In the genomic region with DNA sequence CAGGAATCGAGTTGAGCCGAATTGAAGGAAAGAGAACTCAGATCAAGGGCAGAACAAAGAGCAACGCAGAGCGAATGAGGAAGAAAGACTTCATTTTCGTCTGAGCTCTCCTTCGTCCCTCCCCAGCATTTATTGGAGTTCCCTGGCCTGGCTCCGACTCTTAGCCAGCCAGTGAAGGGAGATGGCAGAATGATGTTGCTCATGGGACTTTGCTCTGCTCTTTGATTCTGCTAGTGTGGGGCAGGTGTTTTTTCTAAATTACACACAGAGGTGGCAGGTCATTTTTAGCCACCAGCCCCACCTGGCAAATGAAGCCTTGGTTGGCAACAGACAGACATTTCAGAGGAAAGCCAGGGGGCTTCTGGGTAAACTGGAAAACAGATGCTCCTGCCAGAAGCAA, we compare ENCODE assay signal across 23 mouse cellular contexts. TPM values are rescaled to one million over a fixed set of nuclear protein-coding genes. Genes with fewer than 3 reads are reported as not detected.
A peak's percentile ranks its signal among the peaks of the same experiment; 100 is the strongest.
DNase-seq lines count a peak whose midpoint lies in the region; ATAC-seq and TF ChIP-seq lines count a peak whose summit lies in the region.
"Had no signal": no experiment of that assay in that cellular context is flagged by ENCODE, and none has a peak within 500 bp of the region (broad histone marks: within the 10 kb centered on the region; RNA-seq: fewer than 3 reads in every experiment).

No protein-coding gene starts in this region.

- H3K4me1 ChIP-seq in midbrain, embryonic 11.5 days (ENCODE audit: control insufficient read depth, insufficient read depth, low read length) = no peaks in the 10 kb centered on the region
- peaks cover 8% of the 10 kb centered on the region for H3K4me1 ChIP-seq in midbrain, embryonic 10.5 days
- H3K4me1 ChIP-seq in limb, embryonic 12.5 days (replicated peaks) = peaks cover 13% of the 10 kb centered on the region; the same call in 1 of the 2 replicates
- H3K4me1 ChIP-seq in limb, embryonic 14.5 days (ENCODE audit: control insufficient read depth, insufficient read depth, low read length) = peaks cover 7% of the 10 kb centered on the region; the same call in 1 of the 2 replicates
- H3K4me1 ChIP-seq: embryonic facial prominence, embryonic 12.5 days had no signal

- WGBS in midbrain, embryonic 11.5 days = 87% methylated on average over 7 of the region's 7 CpGs
- WGBS in midbrain, embryonic 10.5 days = 86% methylated on average over 7 of the region's 7 CpGs
- WGBS in limb, embryonic 12.5 days = 60% methylated on average over 7 of the region's 7 CpGs
- WGBS in limb, embryonic 14.5 days = 46% methylated on average over 7 of the region's 7 CpGs

- no peaks in the 10 kb centered on the region for H3K36me3 ChIP-seq in midbrain, embryonic 11.5 days (ENCODE audit: control insufficient read depth, insufficient read depth, low read length)
- H3K36me3 ChIP-seq in midbrain, embryonic 10.5 days = no peaks in the 10 kb centered on the region
- H3K36me3 ChIP-seq in limb, embryonic 12.5 days = no peaks in the 10 kb centered on the region
- H3K36me3 ChIP-seq in limb, embryonic 14.5 days (ENCODE audit: control insufficient read depth, insufficient read depth, low read length) = no peaks in the 10 kb centered on the region
- H3K36me3 ChIP-seq: embryonic facial prominence, embryonic 12.5 days; embryonic facial prominence, embryonic 15.5 days; heart, embryonic 10.5 days; heart, embryonic 13.5 days had no signal

- no peak for TF ChIP-seq POLR2A in limb, embryonic 14.5 days (IDR thresholded peaks at IDR 0.05; ENCODE audit: borderline replicate concordance, extremely low read depth, insufficient read depth, insufficient read length)

- ATAC-seq in midbrain, embryonic 11.5 days (ENCODE audit: low FRiP score) = no peak
- ATAC-seq in limb, embryonic 12.5 days (ENCODE audit: insufficient number of reproducible peaks, insufficient read depth, low FRiP score, low TSS enrichment, low read depth) = no peak
- ATAC-seq in limb, embryonic 14.5 days (ENCODE audit: low FRiP score, low read depth) = peak; percentile 79
- ATAC-seq in megakaryocyte-erythroid progenitor cell, adult 5-6 weeks (replicated peaks; ENCODE audit: low FRiP score, low TSS enrichment, poor library complexity, severe bottlenecking) = no peak
- ATAC-seq: CD4-positive, CD25-positive, alpha-beta regulatory T cell, adult 4 months; forebrain, embryonic 14.5 days had no signal

- no peak overlapping the region for H3K4me3 ChIP-seq in midbrain, embryonic 11.5 days (ENCODE audit: low read depth, low read length)
- no peak overlapping the region for H3K4me3 ChIP-seq in midbrain, embryonic 10.5 days
- H3K4me3 ChIP-seq in limb, embryonic 12.5 days (replicated peaks) = no peak overlapping the region
- no peak overlapping the region for H3K4me3 ChIP-seq in limb, embryonic 14.5 days (replicated peaks; ENCODE audit: low read length)
- H3K4me3 ChIP-seq: embryonic facial prominence, embryonic 12.5 days; embryonic facial prominence, embryonic 15.5 days; heart, adult 2 months; heart, embryonic 10.5 days; heart, embryonic 13.5 days had no signal

- H3K9me3 ChIP-seq in midbrain, embryonic 11.5 days (ENCODE audit: control insufficient read depth, low read length) = no peaks in the 10 kb centered on the region
- no peaks in the 10 kb centered on the region for H3K9me3 ChIP-seq in midbrain, embryonic 10.5 days (replicated peaks)
- no peaks in the 10 kb centered on the region for H3K9me3 ChIP-seq in limb, embryonic 12.5 days
- H3K9me3 ChIP-seq in limb, embryonic 14.5 days (ENCODE audit: control insufficient read depth, low read length) = no peaks in the 10 kb centered on the region
- H3K9me3 ChIP-seq: embryonic facial prominence, embryonic 12.5 days; embryonic facial prominence, embryonic 15.5 days; heart, embryonic 10.5 days; heart, embryonic 13.5 days had no signal

- H3K9ac ChIP-seq in midbrain, embryonic 11.5 days (ENCODE audit: low read length) = no peak overlapping the region
- H3K9ac ChIP-seq in limb, embryonic 12.5 days (replicated peaks) = no peak overlapping the region
- no peak overlapping the region for H3K9ac ChIP-seq in limb, embryonic 14.5 days (ENCODE audit: low read depth, low read length, severe bottlenecking)
- H3K9ac ChIP-seq: embryonic facial prominence, embryonic 12.5 days; embryonic facial prominence, embryonic 15.5 days; heart, embryonic 13.5 days; hindbrain, embryonic 14.5 days had no signal

- no peaks in the 10 kb centered on the region for H3K27me3 ChIP-seq in midbrain, embryonic 11.5 days (ENCODE audit: control insufficient read depth, insufficient read depth, low read length)
- H3K27me3 ChIP-seq in midbrain, embryonic 10.5 days (ENCODE audit: low read depth, poor library complexity, severe bottlenecking) = peaks cover 7% of the 10 kb centered on the region
- H3K27me3 ChIP-seq in limb, embryonic 12.5 days = no peaks in the 10 kb centered on the region
- H3K27me3 ChIP-seq in limb, embryonic 14.5 days (ENCODE audit: control insufficient read depth, insufficient read depth, low read length) = no peaks in the 10 kb centered on the region
- H3K27me3 ChIP-seq: embryonic facial prominence, embryonic 12.5 days; embryonic facial prominence, embryonic 15.5 days had no signal

- peak; percentile 26 for DNase-seq in midbrain, embryonic 11.5 days (ENCODE audit: low spot score, missing footprints)
- no peak for DNase-seq in midbrain, embryonic 10.5 days (ENCODE audit: low spot score)
- no peak for DNase-seq in limb, embryonic 14.5 days (ENCODE audit: low spot score)
- DNase-seq in gastrocnemius, postnatal 36 days = no peak
- DNase-seq: adrenal gland, adult 2 months; adrenal gland, postnatal 14 days; cerebellum, adult 11 months; cerebellum, adult 2 months; cerebellum, adult 9-11 months; cerebellum, postnatal 25 days; gastrocnemius, postnatal 25 days; heart, adult 2 months; heart, postnatal 14 days had no signal

- no peak overlapping the region for H3K4me2 ChIP-seq in midbrain, embryonic 11.5 days
- no peak overlapping the region for H3K4me2 ChIP-seq in limb, embryonic 12.5 days
- H3K4me2 ChIP-seq in limb, embryonic 14.5 days (replicated peaks; ENCODE audit: low read depth, low read length, severe bottlenecking) = no peak overlapping the region
- H3K4me2 ChIP-seq: embryonic facial prominence, embryonic 12.5 days; embryonic facial prominence, embryonic 15.5 days; heart, embryonic 13.5 days; hindbrain, embryonic 14.5 days had no signal

- no peak overlapping the region for H3K27ac ChIP-seq in midbrain, embryonic 11.5 days (ENCODE audit: low read depth, low read length)
- no peak overlapping the region for H3K27ac ChIP-seq in midbrain, embryonic 10.5 days (replicated peaks)
- H3K27ac ChIP-seq in limb, embryonic 12.5 days = peak overlapping the region; percentile 78
- H3K27ac ChIP-seq in limb, embryonic 14.5 days (replicated peaks; ENCODE audit: low read depth, low read length) = peak overlapping the region; percentile 56
- H3K27ac ChIP-seq: embryonic facial prominence, embryonic 12.5 days; embryonic facial prominence, embryonic 15.5 days; heart, adult 2 months; heart, embryonic 10.5 days; heart, embryonic 13.5 days; hindbrain, embryonic 14.5 days had no signal

- intact Hi-C loops in gastrocnemius, postnatal 36 days (cut with DNase I) = no loop called here

RNA-seq across cellular contexts. Expression of a gene that starts 5.4 kb away (rescaled TPM):
- polyA plus RNA-seq in midbrain, embryonic 11.5 days (2014; fragmentation: Nextera tagmentation; extraction: Ambion mirVana) = 5.1 and 5.8 TPM in 2 replicates
- polyA plus RNA-seq in midbrain, embryonic 10.5 days (2016; fragmentation: Nextera tagmentation; extraction: Ambion mirVana) = 6.1 and 7.6 TPM in 2 replicates
- polyA plus RNA-seq in limb, embryonic 12.5 days (2016; fragmentation: Nextera tagmentation; extraction: Ambion mirVana) = 25.3 and 29.2 TPM in 2 replicates
- polyA plus RNA-seq in limb, embryonic 14.5 days (2012; rRNA removed) = 50.4 and 57.7 TPM in 2 replicates
- 50.6 and 59.1 TPM in 2 replicates for polyA plus RNA-seq in limb, embryonic 14.5 days (2014; fragmentation: Nextera tagmentation; extraction: Ambion mirVana)
- not detected in 2 replicates for total RNA-seq in megakaryocyte-erythroid progenitor cell, adult 5-6 weeks (2014; fragmentation: Nextera tagmentation)
- 0.33 TPM in 1 of 2 replicates, not detected in the other for total RNA-seq in megakaryocyte-erythroid progenitor cell, adult 5-6 weeks (2017)
- total RNA-seq in gastrocnemius, postnatal 36 days (2021) = 1 to 10 TPM; 6.9 to 8.2 TPM
- total RNA-seq: MEL had no signal
- polyA plus RNA-seq: CD4-positive, CD25-positive, alpha-beta regulatory T cell, adult 4 months had no signal

RNA-seq across cellular contexts. Expression of a gene that starts 49.3 kb away (rescaled TPM):
- 5.7 and 7.8 TPM in 2 replicates for polyA plus RNA-seq in midbrain, embryonic 11.5 days (2014; fragmentation: Nextera tagmentation; extraction: Ambion mirVana)
- polyA plus RNA-seq in midbrain, embryonic 10.5 days (2016; fragmentation: Nextera tagmentation; extraction: Ambion mirVana) = 7.9 and 9.1 TPM in 2 replicates
- polyA plus RNA-seq in limb, embryonic 12.5 days (2016; fragmentation: Nextera tagmentation; extraction: Ambion mirVana) = 9.1 and 10.5 TPM in 2 replicates
- 11.6 and 12.3 TPM in 2 replicates for polyA plus RNA-seq in limb, embryonic 14.5 days (2012; rRNA removed)
- polyA plus RNA-seq in limb, embryonic 14.5 days (2014; fragmentation: Nextera tagmentation; extraction: Ambion mirVana) = 10.2 and 10.4 TPM in 2 replicates
- 1.5 TPM in 2 replicates for total RNA-seq in megakaryocyte-erythroid progenitor cell, adult 5-6 weeks (2014; fragmentation: Nextera tagmentation)
- 2.5 TPM in 1 of 2 replicates, not detected in the other for total RNA-seq in megakaryocyte-erythroid progenitor cell, adult 5-6 weeks (2017)
- 1 to 10 TPM; 1.0 to 1.7 TPM for total RNA-seq in gastrocnemius, postnatal 36 days (2021)

Comparison
In these comparisons a context has a peak if more than half of its experiments do, and no peak if none do; other contexts are left out.
1. H3K27ac ChIP-seq: peak in limb, embryonic 12.5 days (single experiment) and limb, embryonic 14.5 days (single experiment); none in midbrain, embryonic 11.5 days (single experiment) and midbrain, embryonic 10.5 days (single experiment).